Mouse (Mus musculus) heart, adult 2 months (tissue): ENCODE measurements around the gene Ppil6.

Source experiments
- CTCF ChIP-seq: fragments of 200-600 bp; IDR thresholded peaks from 2 replicates; pipeline ENCODE4 v1.8.1; 2022; ENCODE audit warnings: antibody characterized with exemption, mild to moderate bottlenecking, moderate library complexity
- EP300 ChIP-seq: fragments of 200-500 bp; IDR thresholded peaks from 2 replicates; pipeline ENCODE4 v1.6.1; 2011; ENCODE audit warnings: low read depth, low read length, control low read depth; ENCODE audit not compliant: insufficient read depth
- POLR2A ChIP-seq: fragments of 200-500 bp; IDR thresholded peaks from 2 replicates; pipeline ENCODE4 v1.6.1; 2011; ENCODE audit warnings: mild to moderate bottlenecking, low read depth, low read length, control low read depth; ENCODE audit not compliant: insufficient read depth

DNA sequence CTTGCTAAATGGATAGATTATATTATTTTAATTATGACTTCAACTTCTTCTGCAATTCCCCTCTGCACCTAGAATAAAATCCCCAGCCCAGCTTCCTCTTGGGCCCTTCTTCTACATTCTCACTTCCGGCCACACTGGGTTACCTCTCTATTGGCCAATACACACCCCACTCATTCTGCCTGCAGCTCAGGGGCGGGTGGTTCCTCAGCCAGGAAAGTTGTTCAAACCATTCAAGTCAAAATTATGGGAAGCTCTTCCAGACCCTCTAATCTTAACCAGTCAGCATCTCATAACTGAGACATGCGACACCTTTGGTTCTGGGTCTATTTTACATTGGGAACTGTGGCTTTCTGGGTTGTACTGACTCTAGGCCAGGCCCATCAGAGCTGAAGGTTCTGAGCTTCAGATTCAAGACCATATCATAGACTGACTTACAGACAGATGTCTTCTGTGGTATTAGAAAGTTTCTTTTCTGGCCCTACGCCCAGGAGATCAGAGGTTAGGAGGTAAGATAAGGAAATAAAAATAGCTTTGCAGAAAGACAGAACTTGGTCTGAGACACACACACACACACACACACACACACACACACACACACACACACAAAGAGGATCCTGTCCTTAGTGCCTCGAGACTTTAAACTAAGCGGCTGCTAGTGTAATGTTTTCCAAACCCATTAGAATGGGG, 16.3 kb upstream of the Ppil6 start:
- no peak for TF ChIP-seq POLR2A
- TF ChIP-seq CTCF: no peak
- TF ChIP-seq EP300: no peak
